Mouse (Mus musculus) neutrophil, adult 5-6 weeks (primary cell): Measurements from ENCODE around the gene S100a7a. TPM values are rescaled to one million over a fixed set of nuclear protein-coding genes. Genes with fewer than 3 reads are reported as not detected.

Source experiments
- ATAC-seq: fragments of 151-379, 151-347 bp; 2 replicates; pipeline ENCODE4 v1.8.0; 2017; ENCODE audit warnings: mild to moderate bottlenecking, moderate TSS enrichment; ENCODE audit not compliant: insufficient number of reproducible peaks, poor library complexity, low FRiP score, severe bottlenecking; ENCODE audit errors: extremely low read depth
- total RNA-seq: library from RNA; stranded (forward); fragments of 200-1000 nt; gene quantifications from 2 replicates; pipeline ENCODE4 v1.2.3, GENCODE M21; 2017

Gene S100a7a
- 0.81 and 1.1 TPM in 2 replicates for total RNA-seq

- no peak for ATAC-seq
Observed at GRCm38 (mm10) chr3:90653717-90654116, at the start of gene S100a7a. Gene S100a7a, plus strand, starts transcription at chr3:90654017.

- no peak for ATAC-seq
Observed at GRCm38 (mm10) chr3:90604416-90604815, 49.4 kb upstream of the S100a7a start.

GRCm38 (mm10) chr3:90605049-90605448 lies 48.8 kb upstream of the S100a7a start:
- ATAC-seq = no peak

- ATAC-seq = no peak
Observed at GRCm38 (mm10) chr3:90605736-90606135, 48.1 kb upstream of the S100a7a start.

DNA sequence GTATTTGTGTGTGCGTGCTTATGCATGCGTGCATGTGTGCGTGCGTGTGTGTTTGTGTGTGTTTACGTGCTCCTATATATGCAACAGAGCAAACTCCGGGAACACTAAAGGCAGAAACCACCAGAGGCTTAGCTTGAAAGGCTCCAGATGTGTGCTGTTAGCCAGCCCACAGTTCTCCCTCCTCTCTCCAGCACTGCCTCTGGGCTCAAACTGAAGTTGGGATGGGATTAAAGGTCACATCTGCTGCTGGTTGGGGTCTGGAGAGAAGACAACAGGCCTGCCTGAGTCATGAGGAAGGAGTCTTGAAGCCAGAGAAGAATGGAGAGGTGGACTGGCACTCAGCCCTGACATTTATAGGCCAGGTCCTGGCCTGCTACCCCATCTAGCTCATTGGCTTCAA lies 47.6 kb upstream of the S100a7a start:
- no peak for ATAC-seq

GRCm38 (mm10) chr3:90607361-90607760 lies 46.5 kb upstream of the S100a7a start:
- no peak for ATAC-seq

GRCm38 (mm10) chr3:90608223-90608622 lies 45.6 kb upstream of the S100a7a start, which contains the start of gene S100a5:
Gene S100a5, plus strand, starts transcription at chr3:90608523.
- no peak for ATAC-seq

DNA sequence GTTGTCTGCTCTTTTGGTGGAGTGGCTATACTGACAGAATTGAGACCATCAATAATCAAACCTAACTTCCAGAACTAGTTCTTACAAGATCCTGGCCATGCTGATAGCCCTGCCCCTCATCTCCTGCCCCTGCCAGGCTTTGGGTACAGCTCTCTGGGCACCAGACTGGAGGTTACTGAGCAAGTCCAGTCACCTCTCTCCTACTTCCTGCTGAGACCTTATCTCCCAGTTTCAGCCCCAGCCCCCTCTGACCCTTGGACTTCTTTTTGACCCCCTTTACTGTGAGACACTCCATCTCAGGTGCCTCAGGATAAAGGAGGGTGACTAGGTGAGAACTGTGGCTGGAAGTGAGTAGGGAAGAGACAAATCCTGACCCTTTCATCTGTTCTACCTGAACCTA lies 44.7 kb upstream of the S100a7a start:
- ATAC-seq = no peak

DNA sequence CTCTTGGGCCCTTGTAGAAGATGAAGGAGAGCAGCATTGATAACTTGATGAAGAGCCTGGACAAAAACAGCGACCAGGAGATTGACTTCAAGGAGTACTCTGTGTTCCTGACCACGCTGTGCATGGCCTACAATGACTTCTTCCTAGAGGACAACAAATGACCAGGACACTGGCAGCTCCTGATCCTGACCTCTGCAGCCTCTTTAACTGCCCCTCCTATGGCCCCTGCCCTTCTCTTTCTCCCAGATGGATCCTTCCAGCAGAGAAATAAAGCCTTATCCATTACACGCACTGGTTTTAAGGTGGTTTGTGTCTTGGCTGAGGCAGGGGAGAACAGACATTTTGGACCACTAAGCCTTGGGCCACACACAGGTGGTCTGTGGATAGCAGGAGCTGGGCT lies 42.3 kb upstream of the S100a7a start:
- ATAC-seq = no peak

- peak; percentile 42 for ATAC-seq
Observed at GRCm38 (mm10) chr3:90612061-90612460, 41.8 kb upstream of the S100a7a start.

GRCm38 (mm10) chr3:90612728-90613291 lies 41.0 kb upstream of the S100a7a start, which contains the start of gene S100a6:
Gene S100a6, plus strand, starts transcription at chr3:90612882.
- peak; percentile 78 for ATAC-seq

DNA sequence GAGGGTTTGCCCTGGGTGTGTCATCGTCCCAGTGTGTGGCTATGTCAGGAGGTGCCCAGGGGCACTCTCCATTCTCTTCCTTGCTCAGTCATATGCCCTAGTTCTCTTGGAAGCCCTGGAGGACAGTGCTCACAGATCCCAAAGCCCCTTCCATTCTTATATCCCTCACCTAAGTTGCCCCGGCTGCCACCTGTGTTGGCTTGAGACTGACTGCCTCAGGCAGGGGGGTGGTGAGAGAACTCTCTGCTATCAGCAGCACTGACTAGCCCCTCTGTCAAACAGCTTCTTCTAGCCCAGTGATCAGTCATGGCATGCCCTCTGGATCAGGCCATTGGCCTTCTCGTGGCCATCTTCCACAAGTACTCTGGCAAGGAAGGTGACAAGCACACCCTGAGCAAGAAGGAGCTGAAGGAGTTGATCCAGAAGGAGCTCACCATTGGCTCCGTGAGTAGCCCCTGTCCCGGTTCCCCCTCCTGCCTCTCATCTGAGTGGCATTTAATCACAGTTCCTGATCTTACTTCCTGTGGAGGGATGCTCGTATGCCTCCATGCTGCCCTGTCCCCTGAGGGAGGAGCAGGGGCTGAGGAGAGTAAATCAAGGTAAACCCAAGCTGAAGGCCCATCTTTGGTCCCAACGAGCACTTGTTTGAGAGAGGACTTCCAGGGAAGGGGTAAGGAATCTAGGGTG lies 40.2 kb upstream of the S100a7a start:
- ATAC-seq = no peak

DNA sequence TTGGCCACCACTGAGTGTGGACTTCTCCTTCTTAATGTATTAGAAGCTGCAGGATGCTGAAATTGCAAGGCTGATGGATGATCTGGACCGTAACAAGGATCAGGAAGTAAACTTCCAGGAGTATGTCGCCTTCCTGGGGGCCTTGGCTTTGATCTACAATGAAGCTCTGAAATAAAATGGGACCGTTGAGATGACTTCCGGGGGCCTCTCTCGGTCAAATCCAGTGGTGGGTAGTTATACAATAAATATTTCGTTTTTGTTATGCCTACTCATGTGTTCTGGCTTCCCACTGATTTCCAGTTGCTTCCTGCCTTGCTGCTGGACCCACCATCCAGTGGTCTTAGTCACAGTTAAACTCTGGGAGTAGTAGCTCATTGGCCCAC lies 39.7 kb upstream of the S100a7a start:
- ATAC-seq = no peak

GRCm38 (mm10) chr3:90614611-90615251 lies 39.1 kb upstream of the S100a7a start:
- ATAC-seq = no peak

GRCm38 (mm10) chr3:90615415-90615814 lies 38.4 kb upstream of the S100a7a start:
- ATAC-seq = peak; percentile 72

- ATAC-seq = no peak
Observed at GRCm38 (mm10) chr3:90615911-90616310, 37.9 kb upstream of the S100a7a start.

DNA sequence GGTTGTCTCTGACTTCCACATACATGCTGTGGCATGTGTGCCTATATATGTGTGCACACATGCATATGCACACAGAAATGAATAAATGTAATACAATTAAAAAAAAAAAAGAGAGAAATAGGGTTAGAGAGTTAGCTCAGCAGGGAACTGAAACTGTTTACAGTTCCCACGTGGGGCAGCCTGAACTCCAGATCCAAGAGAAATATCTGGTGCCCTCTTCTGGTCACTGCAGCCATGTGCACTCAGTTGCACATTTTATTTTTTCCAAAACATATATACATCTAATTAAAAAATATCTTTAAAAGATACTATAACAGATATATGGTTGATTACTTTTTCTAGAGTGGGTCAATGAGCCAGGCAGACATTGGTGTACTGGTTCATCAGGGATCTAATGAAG lies 36.2 kb upstream of the S100a7a start:
- ATAC-seq = peak; percentile 25; the same call in 1 of the 2 replicates

- ATAC-seq = no peak
Observed at GRCm38 (mm10) chr3:90621552-90621951, 32.3 kb upstream of the S100a7a start.

DNA sequence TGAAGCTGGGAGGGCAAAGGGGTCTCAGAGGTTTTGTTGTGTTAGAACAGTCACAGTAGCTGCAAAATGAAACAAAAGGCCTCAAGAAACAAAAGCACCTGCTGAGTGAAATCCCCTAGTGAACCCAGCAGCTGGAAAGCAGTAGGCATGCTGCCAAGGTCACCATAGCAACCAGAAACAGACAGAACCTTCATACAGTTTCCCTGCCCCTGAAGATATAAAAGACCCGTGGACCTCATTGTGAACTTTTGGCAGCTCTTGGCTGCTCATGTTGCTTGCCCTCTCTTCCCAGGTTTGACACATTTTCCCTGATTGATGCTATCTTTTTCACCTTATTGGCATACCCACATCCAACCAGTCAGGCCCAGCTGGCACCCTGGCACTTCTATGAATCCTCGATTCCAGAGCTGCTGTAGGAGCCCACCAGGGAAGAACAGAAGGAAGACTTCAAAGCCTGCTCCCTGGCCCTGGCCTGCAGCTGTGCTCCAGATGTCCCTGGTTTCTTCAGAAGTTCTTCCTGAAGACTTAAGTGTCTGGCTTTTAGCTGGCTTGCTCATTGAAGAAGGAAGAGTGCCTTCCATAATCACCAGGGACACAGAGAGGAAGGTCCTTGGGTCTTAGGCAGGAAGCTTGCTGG lies 30.3 kb upstream of the S100a7a start:
- ATAC-seq = no peak

DNA sequence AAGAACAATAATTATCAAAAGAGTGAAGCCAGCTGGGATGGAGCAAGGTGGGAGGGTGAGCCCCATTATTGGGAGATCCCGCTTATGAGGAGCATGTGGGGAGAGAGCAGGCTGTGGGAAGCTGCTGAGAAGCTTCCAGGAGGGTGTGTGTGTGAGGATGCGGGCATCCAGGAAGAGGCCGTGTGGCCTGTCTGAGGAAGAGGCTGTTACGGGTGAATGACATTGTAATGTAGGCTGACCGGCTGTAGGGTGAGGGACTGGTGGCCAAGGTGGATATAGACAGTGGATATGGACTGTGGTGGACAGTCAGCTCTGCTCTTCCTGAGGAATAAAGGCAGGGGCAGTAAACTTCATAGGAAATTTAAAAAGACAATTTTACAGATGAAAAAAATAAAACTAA lies 28.3 kb upstream of the S100a7a start:
- no peak for ATAC-seq
